Mouse (Mus musculus) kidney, postnatal 25 days (tissue): ENCODE data around the gene Lrrc27.

ENCODE experiments used
- DNase-seq, 2 experiments: peaks; one replicate each; pipeline ENCODE4 v3.0.0; 2021; ENCODE audit warnings: mixed read lengths in 2 of 2

Lrrc27 gene

DNA sequence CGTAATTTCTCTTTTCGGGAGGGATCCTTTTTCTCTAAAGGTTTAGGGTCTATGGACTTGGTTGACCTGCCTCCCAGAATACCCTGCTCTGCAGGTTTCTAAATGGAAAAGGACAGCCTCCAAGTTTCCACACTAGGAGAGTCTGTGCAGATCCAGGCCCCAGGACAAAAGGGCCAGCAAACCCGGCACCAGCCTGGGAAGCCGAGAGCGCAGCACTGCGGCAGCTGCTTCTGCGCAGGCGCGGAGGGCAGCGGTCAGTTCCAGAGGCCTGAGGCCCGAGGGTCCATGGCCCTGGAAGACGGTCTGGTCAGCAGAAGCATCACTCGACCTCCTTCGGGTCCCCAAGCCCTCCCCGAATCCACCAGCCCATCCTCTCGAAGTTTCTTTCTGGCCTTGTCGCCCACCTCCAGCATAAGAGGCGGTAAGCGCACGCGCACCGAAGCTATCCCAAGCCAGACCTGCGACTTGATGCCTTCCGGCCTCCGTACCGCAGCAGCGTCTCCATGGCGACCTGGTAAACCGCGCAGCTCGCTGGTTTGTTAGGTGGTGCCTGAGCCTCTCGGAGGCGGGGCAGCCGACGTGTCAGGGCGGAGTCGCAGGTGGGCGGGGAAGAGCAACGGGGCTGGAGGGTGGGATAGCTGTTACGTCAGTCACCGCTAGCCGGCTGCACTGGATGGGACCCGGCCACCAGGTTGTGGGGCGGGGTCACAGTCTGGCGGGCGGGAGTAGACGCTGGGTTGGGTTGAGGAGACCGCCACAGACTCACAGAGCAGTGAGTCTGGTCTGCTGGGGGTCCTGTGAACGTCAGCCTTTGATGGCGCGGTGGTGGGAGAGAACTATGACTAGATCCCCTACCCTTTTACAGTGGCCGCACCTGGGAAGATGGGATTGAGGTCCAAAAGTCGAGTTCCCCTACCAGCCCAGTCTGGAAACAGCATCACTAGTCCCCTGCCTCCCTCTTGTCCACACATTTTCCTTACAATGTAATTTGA is at the start of gene Lrrc27, which contains the start of gene Stk32c:
TSS of gene Lrrc27 (plus strand) at position 235 of the 992 bp plus-strand sequence.
TSS of gene Stk32c (minus strand) at position 554 of the 992 bp plus-strand sequence.
- DNase-seq, result peak; percentile 98 to 100

DNA sequence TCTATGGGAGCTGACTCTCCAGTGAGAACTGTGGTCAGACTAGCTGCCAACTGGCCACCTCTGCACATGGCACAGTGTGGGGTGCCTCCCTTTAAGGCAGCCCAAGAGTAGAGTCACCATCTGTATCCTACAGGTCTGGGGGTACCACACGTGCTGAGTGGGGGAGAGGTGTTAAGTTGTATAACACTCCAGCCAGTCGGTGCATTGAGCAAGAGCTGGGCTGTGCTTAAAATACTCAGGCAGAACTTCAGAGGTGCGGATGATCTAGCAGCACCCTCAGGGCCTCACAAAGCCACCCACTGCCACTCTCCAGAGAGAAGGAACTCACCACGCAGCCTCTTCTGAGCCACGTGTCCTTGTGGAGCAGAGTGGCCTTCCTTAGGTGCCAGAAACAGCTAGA is 48.4 kb upstream of the Lrrc27 start:
- DNase-seq, result no peak

DNA sequence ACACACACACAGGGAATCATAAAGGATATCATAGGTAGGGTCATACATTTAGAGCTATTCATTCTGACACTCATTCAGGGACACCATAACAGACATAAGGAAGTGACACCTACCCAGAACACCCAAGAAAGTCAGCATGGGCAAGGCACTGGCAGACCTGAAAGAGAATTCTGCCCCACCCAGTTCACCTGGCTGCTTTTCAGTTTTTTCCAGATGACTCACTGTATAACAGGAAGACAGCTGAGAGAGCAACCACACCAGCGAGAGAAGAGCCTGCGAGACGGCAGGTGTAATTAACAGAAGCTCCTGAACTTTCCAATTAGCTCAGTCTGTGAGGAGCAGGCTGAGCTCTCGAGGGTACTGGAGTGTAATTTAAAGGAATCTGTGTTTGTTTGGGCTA is 43.6 kb upstream of the Lrrc27 start:
- DNase-seq, result no peak

DNA sequence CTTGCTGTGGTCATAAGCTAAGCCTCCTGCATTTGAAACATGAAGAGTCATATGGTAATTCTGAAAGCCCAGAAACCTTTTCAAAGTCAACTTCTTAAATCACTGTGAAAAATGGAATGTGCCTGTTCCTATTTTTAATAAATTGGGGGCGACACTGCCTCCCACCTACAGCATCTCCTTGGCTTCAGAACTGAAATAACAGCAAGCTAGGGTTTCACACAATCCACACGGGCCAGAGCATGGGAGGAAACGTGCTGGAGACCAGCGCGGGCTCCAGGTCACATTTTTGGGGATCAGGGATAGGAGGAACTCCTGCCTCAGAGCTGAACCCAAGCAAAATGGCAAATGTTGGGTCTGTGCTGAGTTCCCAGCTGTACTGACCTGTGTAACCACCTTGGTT is 33.5 kb upstream of the Lrrc27 start:
- no peak for DNase-seq

DNA sequence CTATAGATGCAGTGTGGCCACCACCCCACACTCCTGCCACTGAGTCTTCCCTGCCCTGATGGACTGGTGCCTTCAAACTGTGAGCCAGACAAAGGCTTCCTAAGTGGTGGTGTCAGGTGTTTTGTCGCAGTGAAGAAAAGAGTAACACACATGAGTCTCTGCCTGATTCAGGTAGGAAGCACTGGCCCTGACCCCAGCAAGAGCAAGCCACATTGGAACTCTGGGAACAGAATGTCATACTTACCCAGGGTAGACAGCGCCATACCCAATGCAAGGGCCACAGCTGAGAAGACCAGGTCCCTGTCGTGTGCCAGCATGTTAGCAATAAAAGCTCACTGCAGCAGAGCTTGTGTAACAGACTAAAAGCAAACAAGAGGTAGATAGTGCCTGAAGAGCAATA is 32.7 kb upstream of the Lrrc27 start:
- DNase-seq, result no peak

DNA sequence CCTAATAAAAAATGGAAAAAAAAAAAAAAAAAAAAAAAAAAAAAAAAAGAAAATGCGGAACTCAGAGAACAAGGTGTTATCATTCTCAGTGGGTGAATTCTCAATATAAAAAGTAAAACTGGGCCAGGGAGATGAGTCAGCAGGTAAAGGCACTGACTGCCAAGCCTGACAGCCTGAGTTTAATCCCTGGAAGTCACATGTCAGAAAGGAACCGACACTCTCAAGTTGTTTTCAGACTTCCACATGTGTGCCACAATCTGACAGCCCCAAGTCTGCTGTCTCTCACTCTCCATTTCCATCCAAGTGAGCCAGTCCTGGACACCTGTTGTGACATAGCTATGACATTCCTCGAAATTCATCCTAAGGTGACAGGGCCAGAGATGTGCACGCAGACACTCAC is 28.4 kb upstream of the Lrrc27 start:
- DNase-seq, result no peak

DNA sequence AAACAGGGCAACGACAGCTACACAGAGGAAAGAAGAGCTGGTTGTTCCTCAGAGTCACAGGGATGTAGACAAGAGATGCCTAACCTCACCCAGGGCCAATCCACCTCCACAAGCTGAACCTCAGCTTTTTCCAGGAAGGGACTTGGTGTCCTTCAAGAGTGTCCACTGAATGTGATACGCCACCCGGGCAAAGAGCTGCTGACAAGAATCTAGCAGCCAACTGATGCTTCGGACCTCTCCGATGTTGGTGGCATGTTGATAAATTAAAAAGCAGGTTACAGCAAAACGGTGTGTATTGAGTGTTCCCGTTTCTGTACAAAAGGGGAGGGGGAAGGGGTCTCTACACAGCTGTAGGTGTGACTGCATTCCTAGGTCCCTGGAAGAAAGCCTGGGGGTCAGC is 27.9 kb upstream of the Lrrc27 start:
- DNase-seq, result no peak

DNA sequence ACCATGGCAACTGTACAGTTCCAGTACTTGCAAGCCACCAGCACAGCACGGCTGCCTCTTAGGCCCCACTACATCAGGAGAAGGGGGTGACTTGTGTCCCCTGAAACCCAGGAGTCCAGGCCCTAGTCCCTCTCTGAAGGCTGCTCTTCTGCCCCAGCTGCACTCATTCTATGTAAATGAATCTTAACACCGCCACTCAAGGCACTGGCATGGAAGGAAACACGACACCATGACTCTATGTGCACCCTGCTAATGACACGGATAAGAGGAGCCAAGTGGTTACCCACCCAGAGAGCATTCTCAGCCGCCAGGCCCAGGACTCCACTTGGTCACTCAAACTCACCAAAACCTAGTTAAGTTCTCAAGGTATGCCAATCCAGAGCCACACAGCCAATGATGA is 26.8 kb upstream of the Lrrc27 start:
- no peak for DNase-seq

DNA sequence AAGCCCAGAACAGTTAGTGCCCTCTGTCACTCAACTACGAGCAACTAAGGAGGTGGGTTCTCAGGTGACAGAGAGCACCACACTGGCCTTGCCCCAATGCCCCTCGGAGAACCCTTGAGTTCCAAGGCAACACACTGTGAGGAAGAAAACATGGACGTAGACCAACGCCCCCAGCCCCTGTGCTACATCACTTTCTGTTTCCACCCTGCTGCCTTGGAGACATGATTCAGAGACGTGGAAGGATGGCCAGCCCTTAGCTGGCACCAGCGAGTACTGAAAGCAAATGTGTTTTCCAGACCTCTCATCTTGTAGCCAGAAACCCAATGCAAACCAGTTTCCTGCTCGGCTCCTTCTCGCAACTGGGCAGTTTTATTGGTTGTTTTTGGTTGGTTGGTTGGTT is 26.4 kb upstream of the Lrrc27 start:
- DNase-seq, result no peak

DNA sequence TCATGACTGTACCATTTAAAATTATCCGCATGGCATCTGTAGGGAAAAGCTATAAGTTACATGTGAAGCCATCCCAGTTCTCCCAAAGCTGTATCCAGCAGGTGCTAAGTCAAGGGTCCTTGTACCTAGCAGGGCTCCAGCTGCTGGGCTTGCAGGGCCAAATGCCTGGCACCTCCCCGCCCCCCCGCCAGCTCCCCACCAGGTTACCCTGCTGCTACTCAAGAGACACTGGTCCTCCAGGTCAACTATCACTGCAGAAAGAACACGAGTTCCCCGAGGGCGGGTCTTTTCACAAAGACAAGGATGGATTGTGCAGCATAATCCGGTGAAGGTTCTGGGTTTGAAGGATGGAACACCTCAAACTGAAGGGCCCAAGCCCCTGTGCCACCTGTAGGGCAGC is 25.5 kb upstream of the Lrrc27 start:
- DNase-seq, result no peak

DNA sequence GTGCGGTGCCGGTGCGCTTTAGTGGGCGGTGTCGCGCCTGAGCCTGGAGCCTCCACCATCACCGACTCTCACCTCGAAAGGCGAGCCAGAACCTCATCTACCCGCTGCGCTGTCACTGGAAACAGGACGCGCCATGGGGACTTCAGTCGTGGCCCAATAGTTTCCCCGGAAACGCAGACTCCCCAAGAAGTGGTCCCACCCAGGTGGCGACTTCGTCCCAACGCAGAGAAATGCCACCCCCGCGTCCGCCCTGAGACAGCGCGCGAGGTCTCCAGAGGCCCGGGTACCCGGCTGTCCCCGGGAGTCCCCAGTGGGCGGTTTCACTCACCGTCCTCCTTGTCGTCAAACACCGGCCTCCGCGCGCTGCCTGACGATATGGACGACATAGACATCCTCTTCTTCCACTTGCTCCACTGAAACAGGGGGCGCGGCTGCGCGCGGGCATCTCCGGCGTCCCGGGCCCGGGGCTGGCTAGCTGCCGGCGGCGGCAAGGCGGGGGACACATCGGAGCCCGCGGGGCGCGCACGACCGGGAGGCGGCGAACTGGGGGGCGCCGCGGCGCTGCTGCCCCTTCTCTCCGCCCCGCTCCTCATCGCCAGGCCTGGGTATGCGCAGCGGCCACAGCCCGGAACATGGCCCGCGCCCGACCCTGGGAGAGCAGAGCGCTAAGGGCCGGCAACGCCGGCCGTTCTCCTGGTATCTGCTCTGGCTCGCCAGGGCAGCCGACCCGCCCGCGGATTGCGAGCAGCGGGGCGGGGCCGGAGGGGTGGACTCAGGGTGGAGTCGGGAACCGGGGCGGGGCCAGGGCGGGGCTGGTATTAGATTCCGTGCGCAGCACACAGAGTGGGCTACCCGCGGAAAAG is 24.8 kb upstream of the Lrrc27 start:
- DNase-seq, result peak; percentile 81 to 83

DNA sequence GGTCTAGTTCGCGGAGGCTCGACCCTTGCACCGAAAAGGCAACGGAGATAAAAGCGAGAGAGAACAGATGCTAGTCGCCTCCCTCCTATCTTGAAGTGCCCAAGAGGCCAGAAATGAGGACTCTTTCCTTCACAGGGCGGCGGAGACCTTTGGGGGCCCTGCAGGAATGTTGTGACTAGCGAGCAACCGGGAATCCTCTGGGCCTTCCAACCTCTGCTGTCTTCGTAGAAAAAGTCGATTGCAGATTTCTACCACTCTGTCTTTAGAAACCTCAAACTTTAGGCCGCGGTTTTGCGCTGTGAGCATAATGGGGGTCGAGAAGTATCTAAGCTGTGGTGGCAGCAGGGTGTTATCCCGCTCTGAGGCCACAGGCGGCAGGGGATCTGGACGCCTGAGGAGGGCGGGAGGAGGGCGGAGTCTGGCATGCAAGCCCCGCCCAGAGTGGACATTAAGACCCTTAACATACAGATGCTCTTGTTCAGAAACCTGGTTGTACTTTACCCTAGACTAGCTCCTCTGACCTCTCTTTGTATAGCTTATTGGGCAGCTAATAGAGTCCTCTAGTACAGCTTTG is 24.1 kb upstream of the Lrrc27 start:
- no peak for DNase-seq

DNA sequence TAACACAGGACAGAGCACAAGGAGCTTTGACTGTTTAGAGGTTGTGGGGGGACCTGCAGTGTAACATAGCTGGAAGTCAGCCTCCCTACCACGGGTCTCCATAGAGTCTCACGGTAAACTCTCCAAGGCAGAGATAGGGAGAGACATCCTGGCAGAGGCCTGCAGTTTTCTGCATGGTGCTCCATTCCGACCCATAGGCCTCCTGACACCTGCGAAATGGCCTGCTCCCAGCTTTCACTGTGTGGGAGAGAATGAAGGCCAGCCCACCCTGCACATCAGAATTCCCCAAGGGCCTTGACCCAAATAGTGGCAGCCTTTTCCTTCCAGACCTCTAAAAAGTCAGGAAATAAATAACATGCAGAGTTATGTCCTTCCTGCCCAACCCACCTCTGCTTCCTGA is 22.2 kb upstream of the Lrrc27 start:
- DNase-seq, result peak in 1 of 2 experiments; percentile 37

DNA sequence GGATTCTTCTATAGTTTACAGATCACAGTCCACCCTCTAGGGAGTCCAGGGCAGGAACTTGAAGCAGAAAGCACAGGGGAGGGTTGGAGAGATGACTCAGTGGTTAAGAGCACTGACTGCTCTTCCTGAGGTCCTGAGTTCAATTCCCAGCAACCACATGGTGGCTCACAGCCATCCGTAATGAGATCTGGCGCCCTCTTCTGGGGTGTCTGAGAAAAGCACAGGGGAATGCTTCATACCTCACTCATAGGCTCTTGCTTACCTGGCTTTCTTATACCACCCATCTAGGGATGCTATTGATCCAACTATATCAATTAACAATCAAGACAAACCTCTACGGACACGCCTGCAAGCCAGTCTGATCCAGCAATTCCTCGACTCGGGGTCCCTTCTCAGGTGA is 21.2 kb upstream of the Lrrc27 start:
- no peak for DNase-seq

DNA sequence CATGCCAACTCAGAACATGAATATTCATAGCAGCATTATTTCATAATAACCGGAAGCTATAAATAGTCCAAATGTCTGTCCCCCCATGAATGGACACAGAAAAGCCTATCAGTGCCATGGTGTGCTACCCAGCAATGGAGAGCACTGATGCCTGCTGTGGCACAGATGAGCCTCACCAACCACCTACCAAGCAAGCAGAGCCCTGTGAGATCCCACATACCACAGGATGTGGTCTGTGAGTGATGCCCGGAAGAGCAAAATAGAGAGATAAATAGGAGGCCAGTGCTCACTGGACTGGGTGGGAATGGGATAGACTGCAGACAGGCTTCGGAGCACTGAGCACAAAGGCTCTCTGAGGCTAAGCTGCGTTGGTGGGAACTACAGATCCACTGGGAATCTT is 15.8 kb upstream of the Lrrc27 start:
- DNase-seq, result no peak

DNA sequence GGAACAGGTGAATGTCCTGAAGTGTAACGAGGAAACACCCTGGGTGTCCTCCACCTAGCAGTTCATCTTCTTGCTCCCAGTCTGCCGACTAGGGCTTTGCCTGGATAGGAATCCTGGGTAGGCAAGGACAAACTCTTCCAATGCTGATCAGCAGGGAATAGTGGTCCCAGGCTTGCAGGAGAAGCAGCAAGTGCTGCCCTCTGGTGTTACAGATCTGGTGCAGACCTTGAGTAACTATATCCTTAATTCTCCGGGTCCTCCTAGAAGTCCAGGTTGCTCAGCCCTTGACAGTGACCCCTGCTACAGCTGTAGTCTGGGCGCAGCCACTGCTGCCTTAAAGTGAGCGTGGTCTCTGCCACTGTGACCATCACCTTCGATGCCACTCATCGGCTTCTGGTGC is 12.7 kb upstream of the Lrrc27 start:
- peak; percentile 66 to 85 for DNase-seq

DNA sequence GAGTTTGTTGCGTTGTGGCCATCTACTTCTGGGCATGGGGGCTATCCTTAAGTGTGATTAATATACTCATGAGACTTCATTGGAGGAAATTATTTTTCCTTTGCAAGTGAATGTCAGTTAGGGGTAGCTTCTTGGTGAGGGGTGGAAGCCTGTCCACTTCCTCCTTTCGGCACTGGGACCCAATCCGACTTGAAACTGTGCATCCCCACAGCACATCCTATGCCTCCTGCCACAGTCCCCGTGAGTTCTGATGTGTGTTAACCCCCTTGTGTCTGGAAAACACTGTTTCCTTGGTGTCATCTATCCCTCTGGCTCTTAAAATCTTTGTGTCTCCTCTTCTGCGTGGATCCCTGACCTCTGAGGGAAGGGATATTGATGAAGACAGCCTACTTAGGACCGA is 11.6 kb upstream of the Lrrc27 start:
- DNase-seq, result no peak

DNA sequence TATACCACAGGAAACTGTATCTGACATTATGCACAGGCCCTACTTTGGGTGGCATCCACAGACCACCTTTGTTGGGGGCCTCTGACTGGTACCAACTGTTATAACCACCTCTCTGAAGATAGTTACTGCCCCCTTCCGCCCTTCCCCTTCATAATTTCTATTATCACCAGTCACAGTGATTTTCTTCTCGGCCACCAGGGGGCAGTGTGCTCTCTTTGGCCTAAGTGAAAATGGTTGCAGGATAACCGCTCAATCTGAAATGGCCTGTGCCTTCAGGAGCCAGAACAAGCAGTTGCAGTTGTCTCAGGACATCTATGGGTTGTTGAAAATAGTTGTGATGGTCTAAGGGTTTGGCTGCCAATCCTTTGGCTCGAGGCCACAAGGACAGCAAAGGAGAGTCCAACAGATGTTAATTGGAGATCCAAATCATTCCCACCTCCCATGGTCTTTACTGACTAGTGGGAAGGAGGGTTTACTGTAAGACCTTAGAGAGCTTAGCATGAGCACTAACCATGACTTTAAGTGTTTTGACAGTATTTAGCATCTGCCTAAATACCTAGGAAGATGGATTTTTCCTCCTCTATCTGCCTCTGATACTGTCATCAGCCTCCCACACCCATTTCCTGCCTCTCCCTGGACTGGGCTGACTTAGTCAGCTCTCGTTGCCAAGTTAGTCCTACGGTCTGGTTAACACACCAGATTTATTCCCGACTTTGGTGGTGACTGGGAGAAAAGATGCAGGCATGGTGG is 4.6 kb upstream of the Lrrc27 start:
- peak; percentile 47 to 58 for DNase-seq

DNA sequence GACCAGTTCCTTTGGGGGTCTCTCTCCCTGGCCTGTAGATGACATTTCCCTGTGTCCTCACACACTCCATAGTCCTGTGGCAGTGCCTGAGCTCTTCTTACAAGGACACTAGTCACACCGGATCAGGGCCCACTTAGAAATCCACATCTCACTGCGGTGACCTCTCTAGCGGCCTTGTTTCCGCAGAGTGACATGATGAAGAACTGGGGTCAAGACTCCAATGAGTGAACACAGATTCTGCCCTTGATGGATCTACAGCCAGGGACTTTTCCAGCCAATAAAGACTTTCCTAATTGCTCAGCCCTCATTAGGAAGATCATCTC is 4.1 kb upstream of the Lrrc27 start:
- DNase-seq, result peak; percentile 24 to 53

DNA sequence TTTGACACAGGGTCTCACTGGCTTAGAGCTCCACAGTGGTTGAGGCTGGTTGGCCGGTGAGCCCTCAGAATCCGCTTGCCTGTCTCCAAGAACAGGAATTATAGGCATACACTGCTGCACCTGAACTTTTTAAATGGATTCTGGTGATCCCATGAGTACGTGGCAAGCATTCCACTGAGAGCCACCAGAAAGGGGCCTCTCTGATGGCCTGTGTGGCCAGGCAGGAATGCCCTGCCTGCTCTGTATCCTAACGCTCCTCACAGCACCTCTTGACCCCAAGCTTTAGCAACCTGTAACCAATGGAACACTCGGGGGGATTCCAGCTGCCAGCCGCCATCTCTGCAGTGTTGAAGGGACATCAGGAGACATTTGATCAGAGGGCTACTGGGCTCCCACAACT is 1.0 kb upstream of the Lrrc27 start:
- DNase-seq, result no peak

DNA sequence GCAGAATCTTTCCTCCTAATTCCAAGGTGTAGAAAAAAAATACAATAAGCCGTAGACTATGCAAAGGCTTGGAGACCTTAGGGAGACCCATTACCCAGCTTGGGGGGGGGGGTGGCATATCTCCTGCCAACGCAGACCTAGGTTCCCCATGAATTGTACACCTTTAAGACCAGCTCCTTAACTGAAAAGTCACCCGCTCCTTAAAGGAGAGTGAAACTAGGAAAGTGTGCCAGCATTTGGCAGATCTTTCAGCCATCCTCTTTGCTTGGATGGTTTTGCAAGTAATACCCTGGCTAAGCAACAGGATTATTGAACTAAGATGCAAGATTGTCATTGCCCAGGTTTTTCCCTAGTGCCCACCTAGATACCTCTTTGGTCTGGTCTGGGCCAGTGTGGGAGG is 963 bp downstream of the Lrrc27 start:
- no peak for DNase-seq

DNA sequence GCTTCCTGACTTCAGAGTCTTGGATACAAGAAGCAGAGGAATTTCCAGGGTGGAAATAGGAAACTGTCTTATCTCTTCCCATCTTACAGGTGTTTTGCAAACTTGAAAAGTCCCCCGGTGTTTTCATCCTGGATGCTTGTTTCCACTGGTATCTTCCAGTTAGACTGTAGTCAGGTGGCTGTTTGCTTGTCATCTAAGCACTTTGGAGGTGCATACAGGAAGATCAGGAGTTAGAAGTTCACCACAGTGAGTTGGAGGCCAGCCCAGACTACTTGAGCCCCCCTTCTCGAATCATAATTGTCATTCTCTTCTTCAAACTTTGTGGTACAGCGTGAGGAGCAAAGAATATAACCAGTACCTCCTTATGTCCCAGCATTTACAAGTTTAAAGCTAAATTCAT is 1.4 kb downstream of the Lrrc27 start:
- no peak for DNase-seq
